Mouse (Mus musculus) lung, postnatal 0 days (tissue): ENCODE results near the gene Krt8. TPM values are rescaled to one million over a fixed set of nuclear protein-coding genes. Genes with fewer than 3 reads are reported as not detected.
A peak's percentile ranks its signal among the peaks of the same experiment; 100 is the strongest.

Experiments used
- ATAC-seq: fragments of 200-750 bp; cut with Nextera tagmentation; 2 replicates; pipeline ENCODE4 v1.8.0; 2017; ENCODE audit warnings: moderate library complexity
- DNase-seq: peaks from one replicate; pipeline ENCODE4 v3.0.0-alpha.2; 2016; ENCODE audit warnings: low spot score
- H3K27ac ChIP-seq: fragments of 300-500 bp; sonication (generic); 2 replicates; pipeline ENCODE4 v1.5.1; 2014; ENCODE audit warnings: antibody characterized with exemption, mild to moderate bottlenecking, low read length, mixed read lengths
- H3K27me3 ChIP-seq: fragments of 300-500 bp; sonication (generic); replicated peaks from 2 replicates; pipeline ENCODE4 v1.6.1; 2014; ENCODE audit warnings: low read length, mixed read lengths; ENCODE audit not compliant: insufficient read depth
- H3K36me3 ChIP-seq: fragments of 300-500 bp; sonication (generic); 2 replicates; pipeline ENCODE4 v1.6.1; 2014; ENCODE audit warnings: low read length, mixed read lengths; ENCODE audit not compliant: insufficient read depth
- H3K4me1 ChIP-seq: fragments of 300-500 bp; sonication (generic); 2 replicates; pipeline ENCODE4 v1.6.1; 2014; ENCODE audit warnings: antibody characterized with exemption, low read depth, low read length, mixed read lengths; ENCODE audit not compliant: insufficient read depth
- H3K4me2 ChIP-seq: fragments of 300-500 bp; sonication (generic); replicated peaks from 2 replicates; pipeline ENCODE4 v1.6.1; 2014; ENCODE audit warnings: low read depth, mild to moderate bottlenecking, low read length, moderate library complexity, mixed read lengths
- H3K4me3 ChIP-seq: fragments of 300-500 bp; sonication (generic); 2 replicates; pipeline ENCODE4 v1.5.1; 2014; ENCODE audit warnings: low read depth, low read length
- H3K9ac ChIP-seq: fragments of 300-500 bp; sonication (generic); replicated peaks from 2 replicates; pipeline ENCODE4 v1.6.1; 2014; ENCODE audit warnings: low read depth, mild to moderate bottlenecking
- H3K9me3 ChIP-seq: fragments of 300-500 bp; sonication (generic); 2 replicates; pipeline ENCODE4 v1.6.1; 2016; ENCODE audit warnings: low read length, mixed read lengths
- CTCF ChIP-seq: IDR thresholded peaks from 2 replicates; pipeline ENCODE4 v1.5.1; 2016; ENCODE audit warnings: antibody characterized with exemption, mild to moderate bottlenecking
- EP300 ChIP-seq: IDR thresholded peaks from 2 replicates; pipeline ENCODE4 v1.6.1; 2016; ENCODE audit warnings: antibody characterized with exemption, mild to moderate bottlenecking, control low read depth
- WGBS: fragments of 180-500 bp; shearing (Covaris S2); extraction: QIAGEN DNeasy Blood & Tissue Kit; methylation state at CpG from one replicate; pipeline ENCODE4 v1.1.7; 2014; 5-methylcytosine and 5-hydroxymethylcytosine counted together
- polyA plus RNA-seq: library from polyadenylated mRNA; unstranded; fragments of >200 nt; fragmentation: Nextera tagmentation; extraction: Ambion mirVana; gene quantifications from 2 replicates; pipeline ENCODE4 v1.2.1, GENCODE M21; 2015

Krt8 gene
- polyA plus RNA-seq: 353 and 389 TPM in 2 replicates

DNA sequence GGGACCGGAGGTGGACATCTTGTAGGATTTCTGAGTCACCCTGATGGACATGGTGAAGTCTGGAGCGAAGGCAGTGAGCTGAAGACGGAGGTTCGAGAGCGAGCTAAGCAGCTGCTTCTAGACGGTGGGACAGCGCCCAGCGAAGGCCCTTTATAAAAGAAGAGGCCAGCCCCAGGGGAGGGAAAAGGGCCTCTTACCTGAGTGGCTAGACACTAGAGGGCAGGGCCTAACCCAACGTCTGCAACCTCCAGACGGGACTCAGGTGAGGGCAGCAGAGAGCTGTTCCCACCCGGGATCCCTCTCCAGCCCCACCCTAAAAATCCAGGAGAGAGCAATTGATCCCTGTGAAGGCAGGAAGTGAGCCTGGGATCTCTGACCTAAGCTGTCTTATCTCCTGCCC, at the start of gene Krt8:
TSS of gene Krt8 (minus strand) at position 294 of the 400 bp plus-strand sequence.
- Histone ChIP-seq H3K4me2 (peak within 1 kb of the TSS; percentile 58), H3K4me3 (peak within 1 kb of the TSS; percentile 43), H3K9me3 (no peaks in the 10 kb centered on the region), H3K4me1 (peaks cover 8% of the 10 kb centered on the region; the same call in 1 of the 2 replicates), H3K27ac (peak within 1 kb of the TSS; percentile 88), H3K27me3 (0 out of 2 replicates have a peak, but pooled peaks cover 4% of the 10 kb centered on the region), H3K36me3 (no peaks in the 10 kb centered on the region), H3K9ac (peak within 1 kb of the TSS; percentile 59)
- WGBS: 27% methylated on average over 10 of the region's 11 CpGs
- TF ChIP-seq EP300 (peak; percentile 18; the same call in 1 of the 2 replicates), CTCF (peak; percentile 62)
- ATAC-seq: peak; percentile 83
- DNase-seq: peak; percentile 85

DNA sequence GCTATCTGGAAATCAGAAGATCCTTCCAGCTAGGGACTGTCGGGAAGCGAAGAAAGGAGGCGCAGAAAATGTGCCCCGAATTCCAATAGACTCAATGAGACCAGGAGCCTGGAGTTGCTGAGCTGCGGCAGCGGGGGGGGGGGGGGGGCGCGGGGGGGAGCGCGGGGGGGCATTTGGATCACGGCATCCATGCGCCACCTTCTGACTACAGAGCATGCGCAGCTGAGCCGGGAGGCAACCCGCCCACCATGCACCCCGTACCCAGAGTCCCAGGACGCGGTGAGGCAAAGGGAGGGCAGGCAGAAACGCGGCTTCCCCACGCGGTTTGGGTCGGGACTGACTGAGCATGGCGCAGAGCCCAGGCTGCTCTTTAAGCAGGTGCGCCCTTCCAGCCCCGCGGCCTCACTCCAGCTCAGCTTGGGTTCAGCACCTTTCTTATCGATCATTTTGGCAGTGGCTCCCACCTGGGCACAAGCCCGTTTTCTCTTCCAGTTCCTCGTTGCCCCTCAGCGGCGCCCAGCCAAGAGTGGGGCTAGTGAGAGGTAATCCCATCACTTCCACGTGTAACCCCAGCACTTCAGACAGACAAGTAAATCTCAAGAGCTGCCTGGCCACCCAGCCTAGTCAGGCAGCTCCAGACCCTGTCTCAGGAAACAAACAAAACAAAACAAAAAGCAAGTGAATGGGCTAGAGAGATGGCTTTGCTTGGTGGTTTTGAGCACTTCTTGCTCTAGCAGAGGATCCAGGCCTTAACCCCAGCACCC, 47.8 kb upstream of the Krt8 start:
- Histone ChIP-seq H3K9me3 (no peaks in the 10 kb centered on the region), H3K27ac (no peak overlapping the region), H3K27me3 (no peaks in the 10 kb centered on the region), H3K36me3 (no peaks in the 10 kb centered on the region), H3K9ac (no peak overlapping the region), H3K4me2 (peak overlapping the region; percentile 60), H3K4me3 (peak overlapping the region; percentile 26), H3K4me1 (no peaks in the 10 kb centered on the region)
- peak; percentile 75 for ATAC-seq
- peak; percentile 60 for DNase-seq
- peak; percentile 31 for TF ChIP-seq CTCF
- no peak for TF ChIP-seq EP300
- WGBS: 3% methylated on average over 25 of the region's 33 CpGs

- H3K27me3 ChIP-seq: no peaks in the 10 kb centered on the region
- no peak for DNase-seq
- ATAC-seq: no peak
- TF ChIP-seq CTCF (no peak), EP300 (no peak)
- no peaks in the 10 kb centered on the region for H3K4me1 ChIP-seq
- H3K36me3 ChIP-seq: no peaks in the 10 kb centered on the region
- no peak overlapping the region for H3K9ac ChIP-seq
- H3K4me3 ChIP-seq: no peak overlapping the region
- H3K9me3 ChIP-seq: no peaks in the 10 kb centered on the region
- no peak overlapping the region for H3K4me2 ChIP-seq
- H3K27ac ChIP-seq: no peak overlapping the region
Measured at GRCm38 (mm10) chr15:102049871-102050270, 45.6 kb upstream of the Krt8 start.

- DNase-seq: no peak
Measured at GRCm38 (mm10) chr15:102048006-102048405, 43.7 kb upstream of the Krt8 start.

GRCm38 (mm10) chr15:102045691-102046090, 41.4 kb upstream of the Krt8 start:
- TF ChIP-seq CTCF: no peak
- no peak for TF ChIP-seq EP300
- no peak overlapping the region for H3K4me2 ChIP-seq
- H3K4me3 ChIP-seq: no peak overlapping the region
- no peak overlapping the region for H3K9ac ChIP-seq
- no peaks in the 10 kb centered on the region for H3K27me3 ChIP-seq
- DNase-seq (no peak), ATAC-seq (no peak)
- H3K27ac ChIP-seq: no peak overlapping the region
- H3K9me3 ChIP-seq: no peaks in the 10 kb centered on the region
- 65% methylated on average over 10 of the region's 10 CpGs for WGBS
- H3K36me3 ChIP-seq: no peaks in the 10 kb centered on the region
- no peaks in the 10 kb centered on the region for H3K4me1 ChIP-seq

More at GRCm38 (mm10) chr15:102048006-102048405, 43.7 kb upstream of the Krt8 start:
- H3K4me2 ChIP-seq: no peak overlapping the region
- WGBS: 86% methylated on average over 6 of the region's 6 CpGs
- H3K4me3 ChIP-seq: no peak overlapping the region
- H3K9ac ChIP-seq: no peak overlapping the region
- H3K27ac ChIP-seq: no peak overlapping the region
- TF ChIP-seq EP300 (no peak), CTCF (no peak)
- no peaks in the 10 kb centered on the region for H3K27me3 ChIP-seq
- H3K4me1 ChIP-seq: no peaks in the 10 kb centered on the region
- no peaks in the 10 kb centered on the region for H3K36me3 ChIP-seq
- no peak for ATAC-seq
- no peaks in the 10 kb centered on the region for H3K9me3 ChIP-seq

DNA sequence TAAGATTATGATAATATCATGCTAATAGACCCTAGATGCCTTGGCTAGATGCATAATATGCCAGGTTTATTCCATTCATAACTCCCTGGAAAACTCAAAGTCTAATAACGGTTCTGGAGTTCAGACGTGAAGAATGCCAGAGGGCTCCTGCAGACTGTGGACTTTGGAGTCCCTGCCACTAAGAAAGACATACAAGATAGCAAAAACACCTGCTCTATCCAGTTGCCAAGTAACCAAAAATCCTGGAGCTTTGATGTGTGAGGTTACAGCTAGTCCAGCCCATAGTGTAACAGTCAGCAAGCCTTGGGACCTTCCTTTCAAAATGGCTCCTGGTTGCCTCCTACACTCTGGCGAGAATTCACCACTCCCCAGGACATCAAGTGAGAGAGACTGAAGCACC, 40.5 kb upstream of the Krt8 start:
- H3K9me3 ChIP-seq: no peaks in the 10 kb centered on the region
- no peaks in the 10 kb centered on the region for H3K36me3 ChIP-seq
- ATAC-seq: no peak
- WGBS: 74% methylated on average over 3 of the region's 3 CpGs
- H3K9ac ChIP-seq: no peak overlapping the region
- H3K27ac ChIP-seq: no peak overlapping the region
- DNase-seq: no peak
- H3K4me2 ChIP-seq: no peak overlapping the region
- H3K27me3 ChIP-seq: no peaks in the 10 kb centered on the region
- no peak overlapping the region for H3K4me3 ChIP-seq
- H3K4me1 ChIP-seq: no peaks in the 10 kb centered on the region
- TF ChIP-seq EP300: no peak
- TF ChIP-seq CTCF: no peak
